Mouse (Mus musculus): ENCODE results near the gene Mgat3. TPM values are rescaled to one million over a fixed set of nuclear protein-coding genes. Genes with fewer than 3 reads are reported as not detected.

Mgat3 gene
- polyA plus RNA-seq, 1 experiment from 2014 or later = 24.2 TPM

DNA sequence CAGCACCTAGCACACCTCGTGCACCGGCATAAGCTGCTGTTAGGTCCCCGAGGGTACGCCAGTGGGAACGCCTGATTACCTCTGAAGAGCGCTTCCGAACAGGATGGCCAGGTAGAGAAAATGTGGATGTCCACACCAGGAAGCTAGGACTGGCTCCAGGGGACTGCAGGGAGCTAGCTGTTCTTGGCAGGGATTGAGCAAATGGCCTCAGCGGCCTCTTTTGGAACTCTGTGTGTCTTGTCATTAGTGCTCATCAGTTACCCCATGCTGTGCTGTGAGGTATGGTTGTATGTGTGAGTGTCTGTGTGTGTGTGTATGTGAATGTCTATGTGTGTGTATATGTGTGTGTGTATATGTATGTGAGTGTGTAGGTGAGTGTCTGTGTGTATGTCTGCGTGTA, 1.8 kb downstream of the Mgat3 start:
- 63% methylated on average over 9 of the region's 9 CpGs for WGBS
- no peak for ATAC-seq (ENCODE audit: low read depth)
- Histone ChIP-seq H3K4me3 (ENCODE audit: low read depth, low read length) (peak overlapping the region; percentile 95), H3K27ac (ENCODE audit: low read depth, low read length) (no peak overlapping the region), H3K4me1 (ENCODE audit: control insufficient read depth, insufficient read depth, low read length) (peaks cover 20% of the 10 kb centered on the region), H3K4me2 (ENCODE audit: low read depth, low read length) (peak overlapping the region; percentile 66), H3K9ac (replicated peaks; ENCODE audit: low read depth, low read length) (peak overlapping the region; percentile 98), H3K9me3 (ENCODE audit: control insufficient read depth, low read length) (no peaks in the 10 kb centered on the region), H3K27me3 (ENCODE audit: control insufficient read depth, insufficient read depth, low read length) (peaks cover 6% of the 10 kb centered on the region; the same call in 1 of the 2 replicates), H3K36me3 (ENCODE audit: control insufficient read depth, insufficient read depth, low read length) (no peaks in the 10 kb centered on the region)

DNA sequence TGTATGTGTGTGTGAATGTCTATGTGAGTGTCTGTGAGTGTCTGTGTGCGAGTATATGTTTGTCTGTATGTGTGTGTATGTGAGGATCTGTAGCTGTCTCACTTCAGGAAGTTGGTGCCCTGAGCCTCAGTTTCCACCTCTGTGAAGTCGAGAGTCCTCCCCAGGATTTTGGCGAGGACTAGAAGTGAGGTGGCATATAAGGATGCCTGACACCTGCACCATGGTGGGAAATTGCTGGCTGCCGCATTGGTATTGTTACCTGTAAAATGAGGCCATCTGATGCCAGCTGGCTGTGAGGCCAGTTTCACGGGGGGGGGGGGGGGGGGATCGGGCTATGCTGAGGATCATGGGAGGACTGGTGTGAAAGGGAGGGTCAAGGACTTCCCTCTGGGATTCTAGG, 2.2 kb downstream of the Mgat3 start:
- H3K27me3 ChIP-seq (ENCODE audit: control insufficient read depth, insufficient read depth, low read length) = peaks cover 6% of the 10 kb centered on the region; the same call in 1 of the 2 replicates
- no peaks in the 10 kb centered on the region for H3K36me3 ChIP-seq (ENCODE audit: control insufficient read depth, insufficient read depth, low read length)
- H3K4me3 ChIP-seq (ENCODE audit: low read depth, low read length) = no peak overlapping the region; the same call in 1 of the 2 replicates
- 69% methylated on average over 5 of the region's 6 CpGs for WGBS
- H3K27ac ChIP-seq (ENCODE audit: low read depth, low read length) = no peak overlapping the region
- H3K9ac ChIP-seq (replicated peaks; ENCODE audit: low read depth, low read length) = no peak overlapping the region
- peak overlapping the region; percentile 66 for H3K4me2 ChIP-seq (ENCODE audit: low read depth, low read length)
- peaks cover 20% of the 10 kb centered on the region for H3K4me1 ChIP-seq (ENCODE audit: control insufficient read depth, insufficient read depth, low read length)
- ATAC-seq (ENCODE audit: low read depth) = no peak
- H3K9me3 ChIP-seq (ENCODE audit: control insufficient read depth, low read length) = no peaks in the 10 kb centered on the region

DNA sequence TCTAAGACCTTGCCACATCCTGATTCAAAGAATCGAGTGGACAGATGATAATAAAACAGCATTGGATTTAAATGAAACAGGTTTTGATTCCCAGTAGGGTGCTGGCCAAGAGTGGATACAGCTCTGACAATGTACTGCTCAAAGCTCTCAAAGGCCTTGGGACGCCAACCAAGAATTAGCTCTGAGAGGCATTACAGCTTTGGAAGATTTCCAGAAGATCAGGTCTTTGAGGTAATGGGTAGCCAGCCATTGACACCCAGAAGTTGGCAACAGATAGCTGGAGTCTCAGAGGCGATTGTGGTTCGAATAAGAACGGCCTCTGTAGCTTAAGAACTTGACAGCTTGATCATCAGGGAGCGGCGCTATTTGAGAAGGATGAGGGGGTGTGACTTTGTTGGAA, 8.0 kb downstream of the Mgat3 start:
- no peaks in the 10 kb centered on the region for H3K9me3 ChIP-seq (ENCODE audit: control insufficient read depth, low read length)
- H3K27me3 ChIP-seq (ENCODE audit: control insufficient read depth, insufficient read depth, low read length) = no peaks in the 10 kb centered on the region
- no peak overlapping the region for H3K4me2 ChIP-seq (ENCODE audit: low read depth, low read length)
- H3K27ac ChIP-seq (ENCODE audit: low read depth, low read length) = no peak overlapping the region
- no peak for ATAC-seq (ENCODE audit: low read depth)
- H3K36me3 ChIP-seq (ENCODE audit: control insufficient read depth, insufficient read depth, low read length) = no peaks in the 10 kb centered on the region
- no peak overlapping the region for H3K4me3 ChIP-seq (ENCODE audit: low read depth, low read length)
- no peak overlapping the region for H3K9ac ChIP-seq (replicated peaks; ENCODE audit: low read depth, low read length)
- no peaks in the 10 kb centered on the region for H3K4me1 ChIP-seq (ENCODE audit: control insufficient read depth, insufficient read depth, low read length)
- 80% methylated on average over 7 of the region's 7 CpGs for WGBS

DNA sequence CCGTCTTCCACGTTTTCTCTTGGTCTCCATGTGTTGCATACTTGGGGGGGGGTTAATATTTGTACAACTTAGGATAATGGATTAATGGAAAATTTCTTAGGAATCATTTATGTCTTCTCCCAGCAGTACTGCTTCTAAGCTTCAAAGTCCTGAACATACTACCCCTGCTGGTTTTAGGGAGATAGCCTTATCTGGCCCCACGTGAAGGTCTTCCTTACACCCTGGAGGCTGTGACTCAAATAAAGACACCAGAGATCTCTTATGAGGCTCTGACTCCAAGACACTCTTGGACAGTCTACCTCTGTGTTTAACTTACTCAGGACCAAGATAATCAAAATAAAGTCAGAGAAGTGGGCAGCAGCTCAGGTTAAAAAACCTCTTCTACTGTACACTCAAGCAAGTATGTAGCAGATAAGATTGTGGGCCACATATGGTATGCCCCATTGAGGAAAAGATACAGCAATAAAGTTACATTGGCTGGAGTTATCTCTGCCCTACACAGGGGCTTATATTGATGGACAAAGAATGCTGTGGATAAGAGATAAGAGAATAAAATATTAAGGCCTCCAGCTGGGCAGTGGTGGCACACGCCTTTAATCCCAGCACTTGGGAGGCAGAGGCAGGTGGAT, 8.7 kb downstream of the Mgat3 start:
- no peaks in the 10 kb centered on the region for H3K9me3 ChIP-seq (ENCODE audit: control insufficient read depth, low read length)
- 93% methylated on average over 4 of the region's 4 CpGs for WGBS
- no peak overlapping the region for H3K9ac ChIP-seq (replicated peaks; ENCODE audit: low read depth, low read length)
- no peaks in the 10 kb centered on the region for H3K4me1 ChIP-seq (ENCODE audit: control insufficient read depth, insufficient read depth, low read length)
- H3K36me3 ChIP-seq (ENCODE audit: control insufficient read depth, insufficient read depth, low read length) = no peaks in the 10 kb centered on the region
- H3K4me3 ChIP-seq (ENCODE audit: low read depth, low read length) = no peak overlapping the region
- no peaks in the 10 kb centered on the region for H3K27me3 ChIP-seq (ENCODE audit: control insufficient read depth, insufficient read depth, low read length)
- H3K4me2 ChIP-seq (ENCODE audit: low read depth, low read length) = no peak overlapping the region
- H3K27ac ChIP-seq (ENCODE audit: low read depth, low read length) = no peak overlapping the region
- no peak for ATAC-seq (ENCODE audit: low read depth)

DNA sequence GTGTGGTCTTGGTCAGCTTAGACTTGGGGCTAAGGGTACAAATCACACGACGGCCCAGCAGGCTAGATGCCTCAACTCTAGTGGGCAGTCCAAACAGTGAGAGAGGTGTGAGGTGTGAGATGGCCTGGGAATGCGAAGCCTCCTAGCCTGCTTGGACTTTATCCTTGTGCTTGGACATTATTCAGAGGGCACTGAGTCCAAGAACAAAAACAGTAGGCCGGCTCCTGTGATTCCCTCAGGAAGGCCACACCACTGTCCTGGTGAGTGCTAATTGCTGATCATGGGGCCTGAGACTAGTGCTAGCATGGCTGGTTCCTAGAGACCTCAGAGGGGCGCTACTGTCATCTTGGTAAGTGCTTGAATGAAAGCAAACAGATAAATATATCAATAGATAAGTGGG, 15.4 kb downstream of the Mgat3 start:
- no peak for ATAC-seq (ENCODE audit: low read depth)
- no peaks in the 10 kb centered on the region for H3K4me1 ChIP-seq (ENCODE audit: control insufficient read depth, insufficient read depth, low read length)
- H3K9me3 ChIP-seq (ENCODE audit: control insufficient read depth, low read length) = no peaks in the 10 kb centered on the region
- 82% methylated on average over 5 of the region's 5 CpGs for WGBS
- H3K9ac ChIP-seq (replicated peaks; ENCODE audit: low read depth, low read length) = no peak overlapping the region
- no peak overlapping the region for H3K27ac ChIP-seq (ENCODE audit: low read depth, low read length)
- no peak overlapping the region for H3K4me2 ChIP-seq (ENCODE audit: low read depth, low read length)
- no peaks in the 10 kb centered on the region for H3K36me3 ChIP-seq (ENCODE audit: control insufficient read depth, insufficient read depth, low read length)
- no peaks in the 10 kb centered on the region for H3K27me3 ChIP-seq (ENCODE audit: control insufficient read depth, insufficient read depth, low read length)
- no peak overlapping the region for H3K4me3 ChIP-seq (ENCODE audit: low read depth, low read length)

DNA sequence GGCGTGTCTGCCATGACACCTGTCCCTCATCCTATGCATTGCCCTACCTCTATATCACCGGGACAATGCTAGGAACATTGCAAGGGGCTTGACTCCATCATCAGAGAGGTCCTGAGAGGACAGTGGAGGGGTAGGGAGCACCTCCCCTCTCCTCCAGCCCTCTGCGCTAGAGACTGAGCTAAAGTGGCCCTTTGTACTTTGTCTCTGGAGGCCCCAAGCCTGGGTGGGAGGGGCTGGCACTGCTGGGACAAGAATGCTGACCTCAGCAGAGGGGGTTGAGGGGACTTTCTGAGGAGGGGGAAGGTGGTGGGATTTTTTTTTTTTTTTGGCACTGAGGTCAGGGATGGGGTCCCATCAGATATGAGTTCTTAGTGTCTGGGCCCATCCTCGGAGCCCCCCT, 16.6 kb downstream of the Mgat3 start:
- no peaks in the 10 kb centered on the region for H3K9me3 ChIP-seq (ENCODE audit: control insufficient read depth, low read length)
- no peak; the same call in 1 of the 2 replicates for ATAC-seq (ENCODE audit: low read depth)
- no peaks in the 10 kb centered on the region for H3K27me3 ChIP-seq (ENCODE audit: control insufficient read depth, insufficient read depth, low read length)
- H3K9ac ChIP-seq (replicated peaks; ENCODE audit: low read depth, low read length) = no peak overlapping the region
- no peaks in the 10 kb centered on the region for H3K4me1 ChIP-seq (ENCODE audit: control insufficient read depth, insufficient read depth, low read length)
- H3K4me2 ChIP-seq (ENCODE audit: low read depth, low read length) = no peak overlapping the region
- H3K27ac ChIP-seq (ENCODE audit: low read depth, low read length) = no peak overlapping the region
- H3K36me3 ChIP-seq (ENCODE audit: control insufficient read depth, insufficient read depth, low read length) = no peaks in the 10 kb centered on the region
- no peak overlapping the region for H3K4me3 ChIP-seq (ENCODE audit: low read depth, low read length)
- WGBS = 91% methylated on average over 4 of the region's 4 CpGs

DNA sequence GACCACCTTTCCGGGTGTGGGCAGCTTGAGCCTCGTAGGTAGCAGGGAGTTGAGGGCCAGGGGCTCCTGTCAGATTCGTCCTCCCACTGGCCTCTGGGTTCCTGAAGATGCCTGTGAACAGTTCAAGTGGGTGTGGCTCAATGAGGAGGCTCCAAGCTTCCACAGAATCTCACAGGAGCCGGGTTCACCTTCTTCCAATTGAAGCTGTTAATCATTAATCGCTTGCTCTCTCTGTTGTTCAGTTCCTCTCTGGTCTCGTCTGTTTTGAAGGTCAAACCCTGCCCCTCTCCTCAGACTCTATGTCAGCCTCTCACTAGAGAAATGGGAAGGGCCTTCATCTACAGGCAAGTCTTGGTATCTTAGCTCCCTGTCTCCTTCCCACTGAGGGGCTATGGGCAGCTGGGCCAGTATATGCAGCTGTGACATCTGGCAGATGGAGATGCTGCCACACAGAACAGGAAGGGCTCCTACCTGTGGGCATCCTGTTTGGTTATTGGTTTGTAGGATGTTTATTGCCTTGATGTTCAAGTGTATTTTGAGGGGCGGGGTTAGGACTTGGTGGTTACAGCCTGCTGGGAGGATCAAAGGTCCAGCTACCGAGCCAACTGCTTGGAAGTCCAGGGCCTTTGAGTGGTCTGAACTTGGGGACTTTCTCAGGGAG, 18.2 kb downstream of the Mgat3 start:
- H3K4me3 ChIP-seq (ENCODE audit: low read depth, low read length) = no peak overlapping the region
- H3K9ac ChIP-seq (replicated peaks; ENCODE audit: low read depth, low read length) = no peak overlapping the region
- H3K36me3 ChIP-seq (ENCODE audit: control insufficient read depth, insufficient read depth, low read length) = no peaks in the 10 kb centered on the region
- WGBS = 54% methylated on average over 8 of the region's 8 CpGs
- no peaks in the 10 kb centered on the region for H3K9me3 ChIP-seq (ENCODE audit: control insufficient read depth, low read length)
- no peak for ATAC-seq (ENCODE audit: low read depth)
- H3K27ac ChIP-seq (ENCODE audit: low read depth, low read length) = no peak overlapping the region
- no peaks in the 10 kb centered on the region for H3K27me3 ChIP-seq (ENCODE audit: control insufficient read depth, insufficient read depth, low read length)
- no peaks in the 10 kb centered on the region for H3K4me1 ChIP-seq (ENCODE audit: control insufficient read depth, insufficient read depth, low read length)
- H3K4me2 ChIP-seq (ENCODE audit: low read depth, low read length) = no peak overlapping the region

DNA sequence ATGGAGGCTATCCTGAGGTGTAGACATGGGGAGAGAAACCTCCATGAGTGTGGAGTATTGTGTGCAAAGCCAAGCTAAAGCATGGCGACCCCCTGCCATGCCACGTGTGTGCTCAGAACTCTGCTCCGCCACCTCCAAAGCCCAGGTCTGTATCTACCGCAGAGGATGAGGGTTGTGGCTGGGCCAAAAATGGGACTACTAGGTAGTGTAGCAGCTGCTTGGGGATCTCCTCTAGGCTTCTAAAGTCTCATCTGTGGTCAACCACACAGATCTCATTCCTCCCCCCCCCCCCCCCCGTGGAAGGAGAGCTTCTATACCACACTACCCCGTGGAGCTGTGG, 18.7 kb downstream of the Mgat3 start:
- Histone ChIP-seq H3K9ac (replicated peaks; ENCODE audit: low read depth, low read length) (no peak overlapping the region), H3K9me3 (ENCODE audit: control insufficient read depth, low read length) (no peaks in the 10 kb centered on the region), H3K27me3 (ENCODE audit: control insufficient read depth, insufficient read depth, low read length) (no peaks in the 10 kb centered on the region), H3K4me1 (ENCODE audit: control insufficient read depth, insufficient read depth, low read length) (no peaks in the 10 kb centered on the region), H3K4me3 (ENCODE audit: low read depth, low read length) (no peak overlapping the region), H3K36me3 (ENCODE audit: control insufficient read depth, insufficient read depth, low read length) (no peaks in the 10 kb centered on the region), H3K4me2 (ENCODE audit: low read depth, low read length) (no peak overlapping the region), H3K27ac (ENCODE audit: low read depth, low read length) (no peak overlapping the region)
- 96% methylated on average over 4 of the region's 6 CpGs for WGBS
- no peak for ATAC-seq (ENCODE audit: low read depth)

DNA sequence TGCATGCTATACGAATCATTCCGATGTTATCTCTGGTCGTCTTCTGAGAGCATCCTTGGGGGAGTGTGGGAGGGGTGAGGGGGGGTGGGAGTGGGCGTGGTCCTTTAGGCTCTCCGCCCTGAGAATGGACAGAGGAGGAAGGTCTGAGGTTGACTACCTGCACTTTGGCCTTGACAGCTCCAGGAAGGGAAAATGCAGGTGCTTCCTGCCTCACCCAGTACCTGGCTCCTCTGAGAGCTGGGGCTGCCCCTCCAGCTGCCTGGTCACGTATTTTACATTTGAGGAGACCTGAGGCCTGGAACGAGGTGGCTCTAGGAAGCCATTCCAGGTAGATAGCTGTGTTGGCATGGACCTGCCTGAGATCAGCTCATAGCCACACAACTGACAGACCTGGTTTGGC, 19.3 kb downstream of the Mgat3 start:
- H3K36me3 ChIP-seq (ENCODE audit: control insufficient read depth, insufficient read depth, low read length) = no peaks in the 10 kb centered on the region
- 90% methylated on average over 7 of the region's 7 CpGs for WGBS
- H3K9me3 ChIP-seq (ENCODE audit: control insufficient read depth, low read length) = no peaks in the 10 kb centered on the region
- H3K4me1 ChIP-seq (ENCODE audit: control insufficient read depth, insufficient read depth, low read length) = no peaks in the 10 kb centered on the region
- H3K27ac ChIP-seq (ENCODE audit: low read depth, low read length) = no peak overlapping the region
- no peak overlapping the region for H3K4me2 ChIP-seq (ENCODE audit: low read depth, low read length)
- ATAC-seq (ENCODE audit: low read depth) = no peak
- no peak overlapping the region for H3K4me3 ChIP-seq (ENCODE audit: low read depth, low read length)
- H3K9ac ChIP-seq (replicated peaks; ENCODE audit: low read depth, low read length) = no peak overlapping the region
- no peaks in the 10 kb centered on the region for H3K27me3 ChIP-seq (ENCODE audit: control insufficient read depth, insufficient read depth, low read length)

Data from neural tube, embryonic 14.5 days (tissue).